Mouse (Mus musculus) hindbrain, embryonic 10.5 days (tissue): Measurements from ENCODE around the gene Ube2q1. TPM values are rescaled to one million over a fixed set of nuclear protein-coding genes. Genes with fewer than 3 reads are reported as not detected.

Experiments
- polyA plus RNA-seq: library from polyadenylated mRNA; unstranded; fragments of >200 nt; fragmentation: Nextera tagmentation; extraction: Ambion mirVana; gene quantifications from 2 replicates; pipeline ENCODE4 v1.2.1, GENCODE M21; 2016

Ube2q1 gene
- polyA plus RNA-seq, 1 experiment from 2014 or later, result 17.1 TPM

Other genes with a start within 250 kb of the Ube2q1 start
- 16.4 and 17.6 TPM in 2 replicates for gene Adar, start 58.6 kb upstream of the Ube2q1 start, polyA plus RNA-seq
- 8.9 and 16.2 TPM in 2 replicates for gene Chrnb2, start 9.0 kb upstream of the Ube2q1 start, polyA plus RNA-seq
- gene She, start 57.8 kb downstream of the Ube2q1 start, polyA plus RNA-seq, result 2.3 and 2.8 TPM in 2 replicates
- 0.52 and 1.5 TPM in 2 replicates for gene Il6ra, start 139.6 kb downstream of the Ube2q1 start, polyA plus RNA-seq
- gene Atp8b2, start 189.9 kb downstream of the Ube2q1 start, polyA plus RNA-seq, result 13.7 and 14.5 TPM in 2 replicates
- gene Hax1, start 225.2 kb downstream of the Ube2q1 start, polyA plus RNA-seq, result 181 and 189 TPM in 2 replicates